Mouse (Mus musculus): ENCODE measurements around the gene Nedd1. TPM values are rescaled to one million over a fixed set of nuclear protein-coding genes. Genes with fewer than 3 reads are reported as not detected.

Nedd1 gene
- polyA plus RNA-seq (2012; ENCODE audit: insufficient read depth, insufficient read length, low replicate concordance, missing spikeins): not detected in 2 replicates

GRCm38 (mm10) chr10:92721771-92722619 lies at the start of gene Nedd1:
Nedd1 (minus strand) TSS chr10:92722420.
- under 1% methylated on average over 57 of the region's 57 CpGs for WGBS
- peak within 1 kb of the TSS; percentile 88 for H3K4me3 ChIP-seq (ENCODE audit: insufficient read depth, low read depth, low read length)
- H3K4me1 ChIP-seq (ENCODE audit: control insufficient read depth, insufficient read depth, low read length): no peaks in the 10 kb centered on the region
- TF ChIP-seq POLR2A (IDR thresholded peaks at IDR 0.05; ENCODE audit: insufficient read depth, low read depth, low read length) (peak; percentile 44; the same call in 1 of the 2 replicates), CTCF (IDR thresholded peaks at IDR 0.05; ENCODE audit: insufficient read depth, low read depth, low read length) (no peak)
- H3K27ac ChIP-seq (ENCODE audit: insufficient read depth, low read depth, low read length): no peak within 1 kb of the TSS; the same call in 1 of the 2 replicates

- WGBS: 57% methylated on average over 5 of the region's 5 CpGs
- no peaks in the 10 kb centered on the region for H3K4me1 ChIP-seq (ENCODE audit: control insufficient read depth, insufficient read depth, low read length)
- TF ChIP-seq POLR2A (IDR thresholded peaks at IDR 0.05; ENCODE audit: insufficient read depth, low read depth, low read length): no peak
- TF ChIP-seq CTCF (IDR thresholded peaks at IDR 0.05; ENCODE audit: insufficient read depth, low read depth, low read length): no peak
Measured at GRCm38 (mm10) chr10:92754359-92754758, 32.1 kb upstream of the Nedd1 start.

GRCm38 (mm10) chr10:92730339-92730738 lies 8.1 kb upstream of the Nedd1 start:
- WGBS: 91% methylated on average over 3 of the region's 3 CpGs

More at GRCm38 (mm10) chr10:92754359-92754758, 32.1 kb upstream of the Nedd1 start:
- Histone ChIP-seq H3K27ac (ENCODE audit: insufficient read depth, low read depth, low read length) (no peak overlapping the region), H3K4me3 (ENCODE audit: insufficient read depth, low read depth, low read length) (no peak overlapping the region)

GRCm38 (mm10) chr10:92728723-92729122 lies 6.5 kb upstream of the Nedd1 start:
- Histone ChIP-seq H3K4me1 (ENCODE audit: control insufficient read depth, insufficient read depth, low read length) (no peaks in the 10 kb centered on the region), H3K4me3 (ENCODE audit: insufficient read depth, low read depth, low read length) (no peak overlapping the region), H3K27ac (ENCODE audit: insufficient read depth, low read depth, low read length) (no peak overlapping the region)
- TF ChIP-seq CTCF (IDR thresholded peaks at IDR 0.05; ENCODE audit: insufficient read depth, low read depth, low read length): no peak
- no peak for TF ChIP-seq POLR2A (IDR thresholded peaks at IDR 0.05; ENCODE audit: insufficient read depth, low read depth, low read length)
- WGBS: 73% methylated on average over 3 of the region's 3 CpGs

More at GRCm38 (mm10) chr10:92730339-92730738, 8.1 kb upstream of the Nedd1 start:
- TF ChIP-seq CTCF (IDR thresholded peaks at IDR 0.05; ENCODE audit: insufficient read depth, low read depth, low read length): no peak
- no peak for TF ChIP-seq POLR2A (IDR thresholded peaks at IDR 0.05; ENCODE audit: insufficient read depth, low read depth, low read length)
- H3K4me1 ChIP-seq (ENCODE audit: control insufficient read depth, insufficient read depth, low read length): no peaks in the 10 kb centered on the region
- H3K4me3 ChIP-seq (ENCODE audit: insufficient read depth, low read depth, low read length): no peak overlapping the region
- no peak overlapping the region for H3K27ac ChIP-seq (ENCODE audit: insufficient read depth, low read depth, low read length)

- TF ChIP-seq POLR2A (IDR thresholded peaks at IDR 0.05; ENCODE audit: insufficient read depth, low read depth, low read length): no peak
- no peak for TF ChIP-seq CTCF (IDR thresholded peaks at IDR 0.05; ENCODE audit: insufficient read depth, low read depth, low read length)
- 13% methylated on average over 5 of the region's 5 CpGs for WGBS
- H3K27ac ChIP-seq (ENCODE audit: insufficient read depth, low read depth, low read length): no peak overlapping the region
- peak overlapping the region; percentile 88 for H3K4me3 ChIP-seq (ENCODE audit: insufficient read depth, low read depth, low read length)
- no peaks in the 10 kb centered on the region for H3K4me1 ChIP-seq (ENCODE audit: control insufficient read depth, insufficient read depth, low read length)
Measured at GRCm38 (mm10) chr10:92722620-92722988, 384 bp upstream of the Nedd1 start.

GRCm38 (mm10) chr10:92699032-92699431 lies 23.2 kb downstream of the Nedd1 start:
- H3K27ac ChIP-seq (ENCODE audit: insufficient read depth, low read depth, low read length): no peak overlapping the region
- 91% methylated on average over 6 of the region's 6 CpGs for WGBS

GRCm38 (mm10) chr10:92675056-92675455 lies 47.2 kb downstream of the Nedd1 start:
- WGBS: 85% methylated on average over 4 of the region's 4 CpGs

More at GRCm38 (mm10) chr10:92699032-92699431, 23.2 kb downstream of the Nedd1 start:
- TF ChIP-seq CTCF (IDR thresholded peaks at IDR 0.05; ENCODE audit: insufficient read depth, low read depth, low read length) (no peak), POLR2A (IDR thresholded peaks at IDR 0.05; ENCODE audit: insufficient read depth, low read depth, low read length) (no peak)
- Histone ChIP-seq H3K4me1 (ENCODE audit: control insufficient read depth, insufficient read depth, low read length) (no peaks in the 10 kb centered on the region), H3K4me3 (ENCODE audit: insufficient read depth, low read depth, low read length) (no peak overlapping the region)

GRCm38 (mm10) chr10:92671906-92672305 lies 50.3 kb downstream of the Nedd1 start:
- Histone ChIP-seq H3K4me1 (ENCODE audit: control insufficient read depth, insufficient read depth, low read length) (no peaks in the 10 kb centered on the region), H3K4me3 (ENCODE audit: insufficient read depth, low read depth, low read length) (no peak overlapping the region), H3K27ac (ENCODE audit: insufficient read depth, low read depth, low read length) (no peak overlapping the region)
- TF ChIP-seq CTCF (IDR thresholded peaks at IDR 0.05; ENCODE audit: insufficient read depth, low read depth, low read length) (no peak), POLR2A (IDR thresholded peaks at IDR 0.05; ENCODE audit: insufficient read depth, low read depth, low read length) (no peak)
- WGBS: 93% methylated on average over 4 of the region's 4 CpGs

More at GRCm38 (mm10) chr10:92675056-92675455, 47.2 kb downstream of the Nedd1 start:
- H3K27ac ChIP-seq (ENCODE audit: insufficient read depth, low read depth, low read length): no peak overlapping the region
- H3K4me3 ChIP-seq (ENCODE audit: insufficient read depth, low read depth, low read length): no peak overlapping the region
- no peaks in the 10 kb centered on the region for H3K4me1 ChIP-seq (ENCODE audit: control insufficient read depth, insufficient read depth, low read length)
- TF ChIP-seq CTCF (IDR thresholded peaks at IDR 0.05; ENCODE audit: insufficient read depth, low read depth, low read length) (no peak), POLR2A (IDR thresholded peaks at IDR 0.05; ENCODE audit: insufficient read depth, low read depth, low read length) (no peak)

- TF ChIP-seq CTCF (IDR thresholded peaks at IDR 0.05; ENCODE audit: insufficient read depth, low read depth, low read length) (no peak), POLR2A (IDR thresholded peaks at IDR 0.05; ENCODE audit: insufficient read depth, low read depth, low read length) (no peak)
- Histone ChIP-seq H3K27ac (ENCODE audit: insufficient read depth, low read depth, low read length) (no peak overlapping the region), H3K4me1 (ENCODE audit: control insufficient read depth, insufficient read depth, low read length) (no peaks in the 10 kb centered on the region), H3K4me3 (ENCODE audit: insufficient read depth, low read depth, low read length) (no peak overlapping the region)
- 93% methylated on average over 5 of the region's 5 CpGs for WGBS
Measured at GRCm38 (mm10) chr10:92665287-92665686, 56.9 kb downstream of the Nedd1 start.

All from olfactory bulb, adult 2 months (tissue).